Comparison of ENCODE assay signal across 15 mouse cellular contexts in genomic region chr12:73500689-73501326, GRCm38 (mm10). TPM values are rescaled to one million over a fixed set of nuclear protein-coding genes. Genes with fewer than 3 reads are reported as not detected.
A peak's percentile ranks its signal among the peaks of the same experiment; 100 is the strongest.
DNase-seq lines count a peak whose midpoint lies in the region; ATAC-seq lines count a peak whose summit lies in the region.
"Had no signal": no experiment of that assay in that cellular context is flagged by ENCODE, and none has a peak within 500 bp of the region (broad histone marks: within the 10 kb centered on the region; RNA-seq: fewer than 3 reads in every experiment).

No protein-coding gene starts in this region.

- ATAC-seq in forebrain, embryonic 14.5 days: peak; percentile 60; the same call in 1 of the 2 replicates
- no peak for ATAC-seq in forebrain, embryonic 12.5 days (ENCODE audit: low FRiP score)
- peak; percentile 45; the same call in 1 of the 2 replicates for ATAC-seq in heart, embryonic 16.5 days (replicated peaks; ENCODE audit: extremely low read depth, insufficient read depth, low FRiP score)
- ATAC-seq in midbrain, embryonic 11.5 days (ENCODE audit: low FRiP score): no peak
- peak; percentile 60; the same call in 1 of the 2 replicates for ATAC-seq in limb, embryonic 12.5 days (ENCODE audit: insufficient number of reproducible peaks, insufficient read depth, low FRiP score, low TSS enrichment, low read depth)
- ATAC-seq: Patski had no signal

- H3K4me2 ChIP-seq in forebrain, embryonic 14.5 days (ENCODE audit: low read length): no peak overlapping the region
- H3K4me2 ChIP-seq in forebrain, embryonic 12.5 days: no peak overlapping the region
- no peak overlapping the region for H3K4me2 ChIP-seq in heart, embryonic 16.5 days (ENCODE audit: low read depth, low read length)
- H3K4me2 ChIP-seq in midbrain, embryonic 11.5 days: no peak overlapping the region
- peak overlapping the region; percentile 24; the same call in 1 of the 2 replicates for H3K4me2 ChIP-seq in limb, embryonic 12.5 days
- H3K4me2 ChIP-seq: embryonic facial prominence, embryonic 12.5 days; stomach, embryonic 15.5 days had no signal

- no peaks in the 10 kb centered on the region for H3K36me3 ChIP-seq in forebrain, embryonic 14.5 days (ENCODE audit: control insufficient read depth, insufficient read depth, low read length)
- no peaks in the 10 kb centered on the region for H3K36me3 ChIP-seq in forebrain, embryonic 12.5 days (replicated peaks)
- no peaks in the 10 kb centered on the region for H3K36me3 ChIP-seq in heart, embryonic 16.5 days (ENCODE audit: control insufficient read depth, insufficient read depth)
- H3K36me3 ChIP-seq in midbrain, embryonic 11.5 days (ENCODE audit: control insufficient read depth, insufficient read depth, low read length): no peaks in the 10 kb centered on the region
- no peaks in the 10 kb centered on the region for H3K36me3 ChIP-seq in midbrain, embryonic 10.5 days
- no peaks in the 10 kb centered on the region for H3K36me3 ChIP-seq in limb, embryonic 12.5 days
- H3K36me3 ChIP-seq: embryonic facial prominence, embryonic 12.5 days; stomach, embryonic 15.5 days had no signal

- H3K4me3 ChIP-seq in forebrain, embryonic 14.5 days (ENCODE audit: low read depth, low read length): no peak overlapping the region
- no peak overlapping the region for H3K4me3 ChIP-seq in forebrain, embryonic 12.5 days (replicated peaks)
- no peak overlapping the region for H3K4me3 ChIP-seq in heart, embryonic 16.5 days (ENCODE audit: low read length)
- no peak overlapping the region for H3K4me3 ChIP-seq in midbrain, embryonic 11.5 days (ENCODE audit: low read depth, low read length)
- no peak overlapping the region for H3K4me3 ChIP-seq in midbrain, embryonic 10.5 days
- H3K4me3 ChIP-seq in limb, embryonic 12.5 days (replicated peaks): no peak overlapping the region
- H3K4me3 ChIP-seq: embryonic facial prominence, embryonic 12.5 days; heart, adult 2 months; stomach, embryonic 15.5 days had no signal

- H3K4me1 ChIP-seq in forebrain, embryonic 14.5 days (ENCODE audit: control insufficient read depth, insufficient read depth, low read length): no peaks in the 10 kb centered on the region
- no peaks in the 10 kb centered on the region; the same call in 1 of the 2 replicates for H3K4me1 ChIP-seq in forebrain, embryonic 12.5 days
- peaks cover 8% of the 10 kb centered on the region for H3K4me1 ChIP-seq in heart, embryonic 16.5 days (ENCODE audit: control insufficient read depth, insufficient read depth, low read length)
- no peaks in the 10 kb centered on the region for H3K4me1 ChIP-seq in midbrain, embryonic 11.5 days (ENCODE audit: control insufficient read depth, insufficient read depth, low read length)
- H3K4me1 ChIP-seq in midbrain, embryonic 10.5 days: no peaks in the 10 kb centered on the region
- peaks cover 43% of the 10 kb centered on the region for H3K4me1 ChIP-seq in limb, embryonic 12.5 days (replicated peaks)
- H3K4me1 ChIP-seq: stomach, embryonic 15.5 days had no signal

- H3K27me3 ChIP-seq in forebrain, embryonic 14.5 days (replicated peaks; ENCODE audit: control insufficient read depth, insufficient read depth, low read length): no peaks in the 10 kb centered on the region
- no peaks in the 10 kb centered on the region for H3K27me3 ChIP-seq in forebrain, embryonic 12.5 days
- no peaks in the 10 kb centered on the region for H3K27me3 ChIP-seq in heart, embryonic 16.5 days (ENCODE audit: control insufficient read depth, insufficient read depth, low read length)
- no peaks in the 10 kb centered on the region for H3K27me3 ChIP-seq in midbrain, embryonic 11.5 days (ENCODE audit: control insufficient read depth, insufficient read depth, low read length)
- no peaks in the 10 kb centered on the region for H3K27me3 ChIP-seq in midbrain, embryonic 10.5 days (ENCODE audit: low read depth, poor library complexity, severe bottlenecking)
- H3K27me3 ChIP-seq in limb, embryonic 12.5 days: no peaks in the 10 kb centered on the region
- H3K27me3 ChIP-seq: embryonic facial prominence, embryonic 12.5 days; Patski; stomach, embryonic 15.5 days had no signal

- WGBS in forebrain, embryonic 14.5 days: 67% methylated on average over 5 of the region's 5 CpGs
- WGBS in forebrain, embryonic 12.5 days: 78% methylated on average over 5 of the region's 5 CpGs
- WGBS in heart, embryonic 16.5 days: 37% methylated on average over 5 of the region's 5 CpGs
- 74% methylated on average over 5 of the region's 5 CpGs for WGBS in midbrain, embryonic 11.5 days
- 81% methylated on average over 5 of the region's 5 CpGs for WGBS in midbrain, embryonic 10.5 days
- WGBS in limb, embryonic 12.5 days: 13% methylated on average over 5 of the region's 5 CpGs

- DNase-seq in forebrain, embryonic 14.5 days (ENCODE audit: low spot score): peak; percentile 29
- no peak for DNase-seq in heart, adult 18-20 months
- peak; percentile 17 for DNase-seq in midbrain, embryonic 11.5 days (ENCODE audit: low spot score, missing footprints)
- DNase-seq in midbrain, embryonic 10.5 days (ENCODE audit: low spot score): no peak
- no peak for DNase-seq in MN1 (ENCODE audit: low spot score)
- DNase-seq: cerebellum, adult 9-11 months had no signal

- H3K9ac ChIP-seq in forebrain, embryonic 14.5 days (ENCODE audit: low read length): no peak overlapping the region
- H3K9ac ChIP-seq in forebrain, embryonic 12.5 days: no peak overlapping the region
- H3K9ac ChIP-seq in heart, embryonic 16.5 days (ENCODE audit: low read length): no peak overlapping the region
- H3K9ac ChIP-seq in midbrain, embryonic 11.5 days (ENCODE audit: low read length): no peak overlapping the region
- H3K9ac ChIP-seq in limb, embryonic 12.5 days (replicated peaks): no peak overlapping the region
- H3K9ac ChIP-seq: embryonic facial prominence, embryonic 12.5 days; stomach, embryonic 15.5 days had no signal

- H3K9me3 ChIP-seq in forebrain, embryonic 14.5 days (replicated peaks; ENCODE audit: control insufficient read depth, low read length): no peaks in the 10 kb centered on the region
- no peaks in the 10 kb centered on the region for H3K9me3 ChIP-seq in forebrain, embryonic 12.5 days
- H3K9me3 ChIP-seq in heart, embryonic 16.5 days (replicated peaks; ENCODE audit: control insufficient read depth, low read length): no peaks in the 10 kb centered on the region
- no peaks in the 10 kb centered on the region for H3K9me3 ChIP-seq in midbrain, embryonic 11.5 days (ENCODE audit: control insufficient read depth, low read length)
- H3K9me3 ChIP-seq in midbrain, embryonic 10.5 days (replicated peaks): no peaks in the 10 kb centered on the region
- no peaks in the 10 kb centered on the region for H3K9me3 ChIP-seq in limb, embryonic 12.5 days
- H3K9me3 ChIP-seq: embryonic facial prominence, embryonic 12.5 days; stomach, embryonic 15.5 days had no signal

- H3K27ac ChIP-seq in forebrain, embryonic 14.5 days (ENCODE audit: low read depth, low read length): peak overlapping the region; percentile 21; the same call in 1 of the 2 replicates
- no peak overlapping the region for H3K27ac ChIP-seq in forebrain, embryonic 12.5 days
- peak overlapping the region; percentile 27; the same call in 1 of the 2 replicates for H3K27ac ChIP-seq in heart, embryonic 16.5 days (ENCODE audit: low read length)
- H3K27ac ChIP-seq in midbrain, embryonic 11.5 days (ENCODE audit: low read depth, low read length): no peak overlapping the region
- H3K27ac ChIP-seq in midbrain, embryonic 10.5 days (replicated peaks): no peak overlapping the region
- H3K27ac ChIP-seq in limb, embryonic 12.5 days: peak overlapping the region; percentile 83
- H3K27ac ChIP-seq: embryonic facial prominence, embryonic 12.5 days; heart, adult 2 months; stomach, embryonic 15.5 days had no signal

RNA-seq across cellular contexts. Expression of gene Tmem30b, which starts 45.4 kb away (rescaled TPM):
- polyA plus RNA-seq in forebrain, embryonic 14.5 days (2014; fragmentation: Nextera tagmentation; extraction: Ambion mirVana): 0.11 and 0.23 TPM in 2 replicates
- 2.2 and 3.1 TPM in 2 replicates for polyA plus RNA-seq in forebrain, embryonic 12.5 days (2016; fragmentation: Nextera tagmentation; extraction: Ambion mirVana)
- polyA plus RNA-seq in heart, embryonic 16.5 days (2015; fragmentation: Nextera tagmentation; extraction: Ambion mirVana): 1.9 and 3.0 TPM in 2 replicates
- total RNA-seq in heart, adult 18-20 months (2021): under 1 TPM; 0.32 to 0.41 TPM
- 0.92 and 1.8 TPM in 2 replicates for polyA plus RNA-seq in midbrain, embryonic 11.5 days (2014; fragmentation: Nextera tagmentation; extraction: Ambion mirVana)
- polyA plus RNA-seq in midbrain, embryonic 10.5 days (2016; fragmentation: Nextera tagmentation; extraction: Ambion mirVana): 1.6 and 1.8 TPM in 2 replicates
- polyA plus RNA-seq in limb, embryonic 12.5 days (2016; fragmentation: Nextera tagmentation; extraction: Ambion mirVana): 21.4 and 27.9 TPM in 2 replicates
- total RNA-seq: megakaryocyte progenitor cell, adult 5-6 weeks had no signal
- polyA plus RNA-seq: C2C12, Patski had no signal

Comparison
In these comparisons a context has a peak if more than half of its experiments do, and no peak if none do; other contexts are left out.
1. ATAC-seq: peak in forebrain, embryonic 14.5 days (single experiment), heart, embryonic 16.5 days (single experiment) and limb, embryonic 12.5 days (single experiment); none in forebrain, embryonic 12.5 days (single experiment) and midbrain, embryonic 11.5 days (single experiment).
2. DNase-seq: peak in forebrain, embryonic 14.5 days (single experiment) and midbrain, embryonic 11.5 days (single experiment); none in heart, adult 18-20 months (0 of 2), midbrain, embryonic 10.5 days (single experiment) and MN1 (single experiment).
3. H3K27ac ChIP-seq: peak in forebrain, embryonic 14.5 days (single experiment), heart, embryonic 16.5 days (single experiment) and limb, embryonic 12.5 days (single experiment); none in forebrain, embryonic 12.5 days (single experiment), midbrain, embryonic 11.5 days (single experiment) and midbrain, embryonic 10.5 days (single experiment).